Mouse (Mus musculus): ENCODE data around the gene Abca13. TPM values are rescaled to one million over a fixed set of nuclear protein-coding genes. Genes with fewer than 3 reads are reported as not detected.
A peak's percentile ranks its signal among the peaks of the same experiment; 100 is the strongest.
"Not testable (repeated sequence)": the region's sequence is repeated elsewhere in the genome, so short reads cannot be mapped to it uniquely, and the experiment has no call there.

The Abca13 gene
- total and polyA plus RNA-seq, 3 experiments, result 0.06 to 0.07 TPM; not detected in 1

DNA sequence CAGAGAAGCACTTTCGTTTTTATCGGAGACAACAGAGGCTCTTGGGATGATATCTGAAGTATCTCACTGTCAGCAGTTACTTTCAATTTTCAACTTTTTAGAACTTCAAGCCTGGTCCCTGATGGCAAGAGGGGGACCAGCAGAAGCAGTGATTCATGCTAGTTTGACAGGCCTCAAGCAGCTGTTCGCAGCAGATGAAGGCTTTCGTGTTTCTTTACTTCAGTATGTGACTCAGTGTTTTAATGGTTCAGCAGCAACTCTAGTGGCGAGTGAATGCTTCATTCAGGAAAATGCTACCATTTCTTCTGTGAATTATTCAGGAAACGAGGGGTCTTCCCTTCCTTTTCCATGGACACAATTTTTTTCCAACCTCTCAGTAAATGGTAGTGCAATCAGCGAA, 99.4 kb downstream of the Abca13 start:
- no peak for DNase-seq

DNA sequence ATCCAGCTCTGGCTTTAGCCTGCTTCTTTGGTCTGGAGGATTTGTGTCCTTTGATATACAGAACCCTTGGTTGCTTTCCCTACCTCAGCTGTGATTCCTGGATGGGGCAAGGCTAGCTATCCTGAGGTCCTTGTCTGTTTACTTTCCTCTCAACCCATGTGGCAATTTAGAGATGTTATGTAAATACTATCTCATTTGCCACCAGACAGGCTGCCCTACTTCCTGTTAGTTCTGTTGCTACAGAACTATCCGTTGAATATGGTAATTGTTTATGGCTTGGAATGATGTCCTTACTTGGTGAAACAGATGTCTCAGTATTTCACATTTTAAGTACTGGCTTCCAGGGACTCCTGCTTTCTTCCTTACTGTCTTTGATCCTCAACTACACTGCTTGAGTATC, 107.9 kb downstream of the Abca13 start:
- no peak for DNase-seq

DNA sequence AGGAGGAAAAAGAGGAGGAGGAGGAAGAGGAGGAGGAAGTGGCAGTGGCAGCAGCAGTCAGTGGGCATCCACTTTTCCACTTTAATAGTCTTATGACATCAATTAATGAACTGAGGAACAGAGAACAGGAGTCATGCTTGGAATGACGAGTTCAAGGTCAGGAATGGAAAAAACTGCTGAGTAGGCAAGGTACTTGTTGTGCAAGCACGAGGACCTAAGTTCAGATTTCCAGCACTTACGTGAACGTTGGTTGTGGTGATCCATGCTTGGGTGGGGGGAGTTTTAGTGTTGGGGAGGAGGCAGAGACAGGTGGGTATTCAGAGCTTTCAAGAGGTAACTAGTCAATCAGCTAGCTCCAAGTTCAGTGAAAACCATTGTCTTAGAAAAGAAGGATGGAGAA, 113.7 kb downstream of the Abca13 start:
- DNase-seq, result no peak

DNA sequence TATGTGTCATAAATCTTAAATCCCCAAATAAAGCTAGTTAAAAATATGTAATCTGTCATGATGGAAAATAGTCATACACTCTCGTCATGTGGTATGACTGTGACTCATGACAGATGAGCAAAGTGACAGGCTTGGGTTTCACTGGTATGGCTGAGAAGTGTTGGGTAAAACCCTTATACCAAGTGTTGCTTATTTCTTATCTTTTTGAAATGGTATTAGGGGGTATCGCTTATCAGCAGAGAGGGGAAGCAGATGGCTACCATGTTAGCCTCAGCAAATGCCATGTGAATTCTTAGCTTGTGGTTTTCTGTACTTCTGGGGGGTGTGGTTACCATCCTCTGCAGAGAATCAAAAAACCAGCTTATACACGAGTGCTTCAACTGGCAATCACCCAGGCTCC, 124.8 kb downstream of the Abca13 start:
- no peak for DNase-seq

DNA sequence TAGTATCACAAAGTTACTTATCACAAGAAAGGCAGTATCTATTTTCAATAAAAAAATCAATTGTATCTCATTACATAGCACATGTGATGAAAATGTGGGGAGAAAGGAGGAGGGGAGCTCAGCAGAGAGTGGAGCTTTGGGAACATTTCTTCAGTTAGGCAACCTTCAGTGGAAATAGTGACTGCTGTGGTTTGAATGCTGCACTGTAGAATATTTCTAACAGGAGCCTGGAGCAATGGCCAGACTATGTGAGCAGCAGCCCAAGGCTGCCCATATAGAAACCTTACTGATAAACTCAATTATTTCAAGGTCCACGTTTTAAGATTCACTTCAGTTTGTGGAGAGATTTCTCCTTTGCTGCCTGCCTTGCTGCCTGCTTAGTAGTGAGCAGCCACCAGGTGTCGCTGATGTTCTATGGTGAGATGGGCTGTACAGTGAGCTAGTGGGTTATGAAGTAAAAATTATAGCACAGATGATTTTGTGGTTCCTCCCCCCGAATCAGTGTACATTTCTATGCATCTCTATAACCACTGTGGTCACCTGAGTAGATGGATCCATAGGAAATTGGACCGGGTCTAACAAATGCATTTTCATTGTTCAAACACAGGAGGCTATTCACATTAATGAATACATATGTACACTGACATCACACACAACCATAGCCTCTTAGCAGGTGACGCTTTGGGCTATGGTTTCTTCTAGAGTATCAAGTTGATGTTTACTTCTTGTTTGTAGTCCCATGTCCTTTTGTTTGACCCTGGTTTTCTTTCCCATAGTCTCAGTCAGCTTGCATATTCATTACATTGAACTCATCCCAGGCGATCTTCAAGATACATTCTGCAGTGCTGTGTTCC, 125.6 kb downstream of the Abca13 start:
- peak; percentile 47 for DNase-seq

DNA sequence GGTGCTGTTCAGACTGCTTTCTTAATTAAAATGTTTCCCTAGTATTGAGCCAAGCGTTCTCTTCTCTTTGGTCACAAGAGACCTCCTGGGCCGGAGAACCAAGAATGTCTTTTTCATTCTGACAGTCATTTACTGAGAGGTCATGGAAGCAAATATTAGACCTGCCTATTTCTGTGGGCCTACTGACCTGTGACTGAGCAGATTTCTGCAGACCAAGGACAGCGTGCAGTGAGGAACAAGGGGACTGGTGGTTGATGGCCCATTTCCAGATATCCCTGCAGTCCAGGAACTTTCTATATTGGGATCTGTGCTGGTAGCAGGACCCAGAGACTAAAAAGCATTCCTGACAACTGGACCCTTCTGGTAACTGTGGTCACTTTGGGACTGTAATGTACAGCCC, 146.4 kb downstream of the Abca13 start:
- DNase-seq, result no peak

DNA sequence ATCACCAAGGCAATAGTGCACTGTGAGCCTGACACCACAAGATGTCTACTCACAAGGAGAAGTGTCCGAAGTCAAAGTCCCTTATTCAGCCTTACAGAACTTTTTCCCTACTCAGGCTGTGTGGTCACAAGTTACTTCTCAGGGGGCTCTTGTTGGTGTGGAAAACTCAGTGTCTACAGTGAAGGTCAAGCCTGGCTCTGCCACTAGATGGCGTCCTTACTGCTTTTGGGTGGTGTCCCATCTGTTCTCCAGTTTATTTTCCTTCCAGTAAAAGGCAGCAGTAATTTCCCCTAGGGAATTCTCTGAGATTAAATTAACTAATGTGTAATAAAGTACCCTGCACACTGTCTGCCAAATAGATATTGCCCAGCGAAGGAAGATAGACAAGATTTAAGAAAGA, 156.0 kb downstream of the Abca13 start:
- DNase-seq, result no peak

DNA sequence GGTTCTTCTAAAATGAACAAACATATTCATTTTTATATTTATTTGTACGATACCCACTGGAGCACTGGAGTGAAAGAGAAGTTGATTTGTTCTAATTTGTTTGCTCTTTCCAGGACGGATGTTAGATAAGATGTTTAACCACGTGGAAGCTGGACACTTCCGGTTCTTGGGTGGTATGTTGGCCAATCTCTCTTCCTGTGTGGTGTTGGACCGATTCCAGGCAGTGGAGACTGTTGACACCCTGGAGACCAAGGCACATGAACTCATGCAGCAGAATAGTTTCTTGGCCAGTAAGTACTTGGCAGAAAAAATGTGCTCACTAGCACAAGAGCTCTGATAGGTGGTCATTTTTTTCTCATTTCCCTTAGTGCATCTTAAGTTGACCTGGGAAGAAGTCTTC, 181.4 kb downstream of the Abca13 start:
- DNase-seq, result no peak

DNA sequence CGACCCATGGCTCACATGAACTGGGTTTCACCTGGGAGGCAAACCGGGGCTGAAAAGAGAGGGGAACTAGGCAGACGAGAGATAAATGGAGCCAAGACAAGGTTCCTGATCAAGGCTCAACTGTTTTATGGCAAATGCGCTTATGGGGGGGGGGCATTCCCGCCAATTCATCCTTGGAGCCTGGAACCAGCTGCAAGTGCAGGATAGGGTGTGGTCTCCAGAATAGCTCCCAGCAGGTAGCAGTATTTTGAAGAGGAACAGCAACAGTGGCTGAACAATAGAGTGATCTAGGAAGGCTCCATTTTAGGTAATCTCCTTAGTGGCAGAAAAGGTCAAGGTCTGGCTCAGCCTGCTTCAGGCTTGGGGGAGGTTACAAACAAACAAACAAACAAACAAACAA, 182.7 kb downstream of the Abca13 start:
- DNase-seq, result not testable (repeated sequence)

DNA sequence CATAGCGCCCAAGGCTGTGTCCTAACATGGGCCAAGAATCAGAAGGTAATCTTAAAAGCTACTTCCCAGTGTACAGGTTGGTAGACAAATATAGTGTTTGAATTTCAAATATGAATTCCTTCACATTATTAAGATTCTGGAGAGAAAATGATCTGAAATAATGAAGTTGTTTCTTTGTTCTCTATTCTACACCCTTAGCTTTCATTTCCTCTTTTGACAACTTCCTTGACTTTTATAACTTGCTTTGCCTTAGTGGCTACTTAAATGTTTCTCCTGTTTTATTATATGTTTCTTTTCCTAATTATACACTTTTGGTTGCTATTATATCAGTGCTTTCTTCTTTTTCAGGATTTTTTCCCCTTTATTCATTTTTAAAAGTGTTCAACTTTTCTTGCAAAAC, 196.8 kb downstream of the Abca13 start:
- no peak for DNase-seq

DNA sequence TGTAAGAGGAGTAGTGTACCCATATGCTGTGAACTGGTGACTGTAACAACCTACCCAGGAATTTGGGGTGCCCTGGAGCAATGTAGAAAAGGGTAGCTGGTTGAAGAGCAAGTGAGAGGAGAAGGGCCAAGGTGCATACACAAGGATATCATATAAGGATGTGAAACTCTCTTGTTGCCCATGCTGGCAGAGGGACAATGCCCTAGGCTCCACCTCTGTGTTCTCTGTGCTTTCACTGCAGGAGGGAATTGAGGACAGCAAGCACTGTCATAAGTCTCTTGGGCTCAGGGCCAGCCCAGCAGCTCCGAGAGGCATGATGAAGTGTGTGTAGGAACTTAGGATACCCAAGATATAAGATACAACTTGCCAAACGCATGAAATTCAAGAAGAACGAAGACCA, 225.2 kb downstream of the Abca13 start:
- no peak for DNase-seq

DNA sequence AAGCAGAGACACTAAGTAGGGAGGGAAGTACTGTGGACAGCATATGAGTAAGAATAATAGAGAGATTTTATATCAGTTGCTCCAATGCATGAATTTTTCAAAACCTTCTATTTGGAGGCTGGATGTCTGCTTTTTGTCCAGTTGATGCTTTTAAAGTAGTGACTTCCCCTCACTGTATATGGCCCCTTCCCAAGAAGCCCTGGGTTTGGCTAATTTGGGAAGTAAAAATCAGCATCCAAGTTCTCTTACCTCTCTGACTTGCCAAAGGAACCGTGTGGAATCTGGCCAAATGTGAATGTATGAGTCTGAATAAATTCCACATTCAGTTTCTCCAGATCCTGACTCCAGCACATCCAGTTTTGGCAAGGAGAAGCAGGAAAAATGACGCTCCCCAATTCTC, 228.5 kb downstream of the Abca13 start:
- no peak for DNase-seq

DNA sequence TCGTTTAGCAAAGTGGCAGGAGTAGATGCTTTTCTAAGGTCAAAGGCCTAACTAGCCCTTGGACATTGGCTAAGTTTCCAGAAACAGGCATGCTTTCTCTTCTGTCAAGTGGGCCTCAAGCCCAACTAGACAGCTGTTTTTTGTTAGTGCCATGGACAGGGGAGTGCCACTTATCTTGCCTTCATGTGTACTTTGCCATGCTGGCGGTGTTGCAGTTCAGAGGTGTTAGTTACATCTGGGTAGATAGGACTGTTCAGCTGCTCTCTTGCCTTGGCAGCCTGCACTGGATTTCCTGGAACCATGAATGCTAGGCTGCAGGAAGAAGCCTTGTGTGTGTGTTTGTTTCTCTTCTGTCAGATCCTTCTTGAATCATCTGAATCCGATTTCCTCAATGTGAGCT, 235.7 kb downstream of the Abca13 start:
- DNase-seq, result no peak

DNA sequence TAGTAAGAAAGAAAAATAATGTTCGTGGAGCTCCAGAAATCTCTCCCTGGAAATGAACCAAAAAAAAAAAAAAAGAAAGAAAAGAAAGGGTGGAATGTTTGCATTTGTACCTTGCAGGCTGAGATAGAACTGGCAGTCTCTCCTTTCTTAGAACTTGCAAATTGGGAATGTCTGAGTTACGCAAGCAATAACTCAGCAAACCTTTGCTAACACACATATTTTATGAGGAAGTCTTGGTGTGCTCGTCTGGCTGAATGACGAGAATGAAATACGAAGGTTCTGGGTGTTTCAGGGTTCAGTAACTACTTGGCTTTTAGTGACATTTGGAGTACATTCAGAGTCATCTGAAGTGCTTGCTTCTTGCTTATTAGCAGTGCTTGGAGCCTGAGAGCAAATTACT, 241.1 kb downstream of the Abca13 start:
- DNase-seq, result no peak

DNA sequence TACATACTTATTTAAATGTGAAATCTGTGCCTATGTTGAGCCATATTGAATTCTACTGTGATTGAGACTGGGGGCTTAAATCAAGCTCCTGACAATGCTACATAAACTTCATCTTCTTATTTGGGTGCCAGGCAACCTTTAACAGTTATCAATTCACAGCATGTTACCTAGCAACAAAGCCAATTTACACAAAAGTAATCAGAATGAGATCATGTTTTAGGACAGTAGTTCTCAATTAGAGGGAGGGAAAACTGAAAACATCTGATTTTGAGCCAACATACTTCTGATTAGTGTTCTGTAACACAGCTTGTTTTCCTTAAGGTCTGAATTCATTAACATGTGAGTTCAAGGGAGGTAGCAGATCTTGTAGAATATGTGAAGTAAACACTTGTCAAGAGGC, 244.9 kb downstream of the Abca13 start:
- no peak for DNase-seq

DNA sequence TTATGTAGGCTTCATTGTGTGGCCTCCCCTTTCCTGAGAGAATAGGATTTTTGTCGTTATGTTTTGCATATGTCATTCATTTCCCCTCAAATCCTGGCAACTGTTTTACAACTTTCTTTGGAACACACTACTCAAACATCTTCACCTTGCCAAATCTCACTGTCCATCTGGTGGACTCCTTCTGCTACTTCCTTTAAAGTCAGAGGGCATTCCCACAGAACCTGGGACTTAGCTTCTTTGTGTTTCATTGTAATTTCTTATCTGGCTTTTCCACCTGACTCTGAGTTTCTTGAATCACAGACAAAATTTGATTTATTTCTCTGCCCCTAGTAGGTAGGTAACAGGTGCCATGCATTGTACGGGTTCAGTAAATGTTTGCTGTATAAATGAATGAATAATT, 248.0 kb downstream of the Abca13 start:
- no peak for DNase-seq

DNA sequence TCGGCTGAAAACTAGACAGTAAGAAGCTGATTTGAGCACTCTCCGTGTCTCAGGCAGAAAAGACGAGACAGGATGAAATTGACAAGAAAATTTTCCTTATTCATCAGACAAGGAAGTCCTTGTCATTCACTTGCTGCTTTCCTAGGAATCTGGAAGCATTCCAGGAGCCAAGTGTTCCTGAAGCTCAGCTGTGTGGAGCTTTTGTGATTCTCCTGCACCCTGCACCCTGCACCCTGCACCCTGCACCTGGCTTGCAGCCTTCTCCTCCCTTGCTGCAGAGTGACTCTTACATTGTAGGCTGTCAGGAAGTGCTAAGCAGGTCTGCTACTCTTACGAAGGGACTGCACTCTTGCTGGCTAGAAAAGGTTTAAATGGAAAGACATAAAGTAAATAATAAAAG, 249.4 kb downstream of the Abca13 start:
- DNase-seq, result no peak

DNA sequence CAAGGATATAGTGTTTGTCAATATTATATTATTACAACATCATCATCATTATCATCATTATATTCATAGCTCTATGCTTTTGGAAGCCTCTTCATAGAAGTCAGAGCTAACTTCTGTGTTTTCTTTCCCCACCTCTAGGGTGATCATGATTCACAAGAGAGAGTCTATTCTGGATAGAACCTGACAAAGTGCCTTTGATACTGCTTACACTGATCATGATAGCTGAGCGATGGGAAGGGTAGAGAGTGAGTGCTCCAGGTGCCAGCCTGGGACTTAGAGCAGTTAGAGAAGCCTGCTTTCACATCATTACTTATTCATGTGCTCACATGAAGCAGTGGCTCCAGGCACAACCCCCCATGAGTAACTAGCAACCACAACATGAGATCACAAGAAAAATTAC, 280.7 kb downstream of the Abca13 start:
- no peak for DNase-seq

DNA sequence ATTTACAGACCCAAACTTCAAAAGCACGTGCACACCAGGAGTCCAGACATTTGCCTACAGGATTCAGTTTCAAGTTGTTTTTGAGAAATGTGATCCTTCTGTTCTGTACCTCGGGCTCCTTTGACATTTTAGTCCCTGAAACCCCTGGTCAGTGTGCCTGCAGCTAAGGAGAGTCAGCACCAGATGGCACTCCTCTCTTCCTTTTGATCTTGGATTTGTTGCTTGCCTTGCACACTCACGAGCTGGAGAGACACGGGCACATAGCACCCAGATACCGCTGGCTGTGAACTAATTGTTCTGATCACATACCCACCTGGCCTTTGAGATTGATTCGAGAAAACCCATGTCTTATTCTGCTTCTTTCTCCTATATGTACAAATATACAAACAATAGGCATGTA, 289.8 kb downstream of the Abca13 start:
- DNase-seq, result peak; percentile 14

DNA sequence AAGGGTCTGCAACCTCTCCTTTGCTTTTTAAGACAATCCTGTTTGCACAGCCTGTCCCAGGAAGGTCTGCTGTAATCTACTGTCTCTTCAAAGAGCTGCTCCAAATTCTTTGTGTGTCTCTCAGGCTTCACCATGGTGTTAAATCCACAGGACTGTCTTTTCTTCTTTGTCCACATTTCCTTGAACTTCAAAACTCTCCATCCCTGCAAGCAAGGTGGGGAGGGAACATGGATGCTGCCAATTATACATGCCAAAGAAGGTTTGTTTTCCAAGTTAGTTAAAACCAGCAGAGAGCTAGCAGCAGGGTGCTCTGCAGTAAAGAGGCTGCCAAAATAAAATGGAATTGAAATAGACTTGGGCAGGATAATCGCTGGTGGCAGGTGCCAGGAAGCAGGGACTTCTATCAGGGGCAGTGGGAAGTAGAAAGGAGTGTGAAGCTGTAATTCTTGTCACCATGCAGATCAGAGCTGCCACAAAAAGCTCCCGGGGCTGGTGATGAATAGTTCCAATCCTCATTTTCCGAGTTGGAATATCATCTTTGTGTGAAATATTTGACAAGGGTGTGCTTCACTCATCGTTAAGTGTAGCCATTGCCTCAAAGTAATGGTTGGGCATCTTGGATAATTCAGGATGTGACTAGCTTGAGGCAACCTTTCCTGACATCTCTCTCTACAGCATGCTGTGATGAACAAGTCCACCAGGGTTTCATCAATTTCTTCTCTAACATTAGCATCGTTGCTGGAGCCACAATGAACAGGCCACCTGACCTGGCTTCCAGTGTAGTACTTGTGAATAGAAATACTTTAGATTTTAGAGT, 308.8 kb downstream of the Abca13 start:
- no peak for DNase-seq

DNA sequence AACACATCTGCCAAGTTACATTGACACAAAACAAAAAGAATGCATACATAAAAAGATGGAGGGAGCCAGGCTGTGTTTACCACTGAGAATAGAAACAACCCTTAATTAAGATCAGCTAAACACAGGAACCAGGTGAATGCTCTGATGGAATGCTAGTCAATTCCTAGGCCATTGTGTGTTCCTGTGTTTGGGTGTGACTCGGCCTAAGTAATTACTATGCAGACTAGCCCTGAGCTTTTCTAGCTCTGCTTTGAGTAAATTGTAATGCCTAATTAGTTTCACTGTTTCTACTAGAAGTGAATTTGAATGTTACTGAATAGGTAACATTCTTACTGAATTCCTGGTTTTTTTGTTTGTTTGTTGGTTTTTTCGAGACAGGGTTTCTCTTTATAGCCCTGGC, 323.2 kb downstream of the Abca13 start:
- DNase-seq, result not testable (repeated sequence)

DNA sequence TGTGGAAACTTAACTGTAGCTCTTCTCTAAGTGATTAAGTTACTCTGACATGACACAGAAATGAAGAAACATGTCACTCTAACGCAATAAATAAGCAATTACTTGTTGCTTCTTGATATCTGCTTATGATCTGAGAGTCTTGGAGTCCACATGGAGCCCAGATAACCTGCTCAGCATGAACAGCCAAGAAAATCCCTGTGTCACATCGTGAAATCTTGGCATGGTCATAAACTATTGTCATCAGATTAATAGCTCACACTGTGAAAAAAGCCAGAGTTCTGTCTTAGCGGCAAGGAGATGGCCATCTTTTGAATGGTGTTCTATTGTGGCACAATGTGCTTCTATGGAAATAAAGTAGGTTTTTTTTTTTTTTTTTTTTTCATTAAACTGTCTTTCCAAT, 336.8 kb downstream of the Abca13 start:
- no peak for DNase-seq

DNA sequence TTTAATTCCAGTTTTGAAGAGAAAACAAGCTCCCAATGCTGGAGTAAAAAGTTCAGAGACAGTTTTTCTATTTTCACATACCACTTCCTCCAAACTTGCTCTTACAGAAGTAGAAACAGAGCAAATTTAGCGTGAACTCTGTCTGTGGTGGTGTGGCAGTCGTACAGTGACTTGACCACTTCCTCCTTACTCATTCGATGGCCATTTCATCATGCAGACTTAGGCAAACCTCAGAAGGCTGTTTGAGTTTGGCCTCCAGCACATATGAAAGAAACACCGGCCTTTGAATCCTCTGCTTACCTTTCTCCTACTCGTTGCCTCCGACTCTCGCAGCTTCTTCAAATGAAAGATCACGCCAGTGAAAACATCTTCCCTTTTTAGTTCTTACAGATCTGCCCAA, 340.0 kb downstream of the Abca13 start:
- no peak for DNase-seq

DNA sequence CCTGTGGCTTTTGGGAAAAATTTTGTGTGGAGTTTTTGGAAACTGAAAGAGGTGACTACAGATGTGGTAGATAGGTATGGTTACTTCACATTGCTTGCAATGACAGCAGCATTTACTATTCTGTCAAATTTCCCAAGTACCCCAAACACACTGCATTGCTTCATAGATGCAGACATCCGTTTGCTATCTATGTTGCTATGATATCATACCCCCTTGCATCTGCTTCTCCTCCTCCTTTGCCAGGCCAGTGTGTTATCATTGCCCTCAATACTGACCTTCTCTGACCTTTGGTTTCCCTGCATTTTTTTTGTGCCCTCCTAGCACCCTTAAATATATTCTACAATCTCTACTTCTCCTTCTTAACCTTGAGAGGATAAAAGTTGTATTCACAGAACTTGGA, 341.4 kb downstream of the Abca13 start:
- DNase-seq, result no peak

Data from adrenal gland, adult 2 months (tissue).